Mouse (Mus musculus) ES-E14 (cell line): Measurements from ENCODE around the gene Omp.

ENCODE experiments used
- CHD2 ChIP-seq: IDR thresholded peaks from 2 replicates; pipeline ENCODE4 v1.6.1; 2014; ENCODE audit warnings: mild to moderate bottlenecking, low read depth, low read length, inconsistent platforms
- ZC3H11A ChIP-seq: IDR thresholded peaks from 2 replicates; pipeline ENCODE4 v1.6.1; 2012; ENCODE audit warnings: low read depth, mild to moderate bottlenecking, inconsistent platforms, low read length, borderline replicate concordance
- ZNF384 ChIP-seq: IDR thresholded peaks from 2 replicates; pipeline ENCODE4 v1.6.1; 2012; ENCODE audit warnings: low read depth, low read length, inconsistent platforms

- no peak for TF ChIP-seq ZC3H11A
- no peak for TF ChIP-seq CHD2
- TF ChIP-seq ZNF384, result no peak
These were observed 19.8 kb downstream of the Omp start for GRCm38 (mm10) chr7:98125473-98125872.
